Mouse (Mus musculus) spleen, adult 2 months (tissue): Measurements from ENCODE around the gene Dtx4.

Source experiments
- CTCF ChIP-seq: fragments of 200-500 bp; IDR thresholded peaks from 2 replicates; pipeline ENCODE4 v1.5.1; 2011; ENCODE audit warnings: mild to moderate bottlenecking, inconsistent platforms; ENCODE audit not compliant: insufficient read depth, insufficient read length, insufficient replicate concordance; ENCODE audit errors: extremely low read depth
- POLR2A ChIP-seq: fragments of 200-500 bp; IDR thresholded peaks from 2 replicates; pipeline ENCODE4 v1.6.1; 2011; ENCODE audit warnings: low read depth, low read length, inconsistent platforms

- TF ChIP-seq POLR2A (no peak), CTCF (no peak)
Measured at GRCm38 (mm10) chr19:12539975-12540374, 38.7 kb upstream of the Dtx4 start.
